Mouse (Mus musculus): ENCODE measurements around the gene Klhl29. TPM values are rescaled to one million over a fixed set of nuclear protein-coding genes. Genes with fewer than 3 reads are reported as not detected.
A peak's percentile ranks its signal among the peaks of the same experiment; 100 is the strongest.

Gene Klhl29
- total and polyA plus RNA-seq, 3 experiments, result not detected

DNA sequence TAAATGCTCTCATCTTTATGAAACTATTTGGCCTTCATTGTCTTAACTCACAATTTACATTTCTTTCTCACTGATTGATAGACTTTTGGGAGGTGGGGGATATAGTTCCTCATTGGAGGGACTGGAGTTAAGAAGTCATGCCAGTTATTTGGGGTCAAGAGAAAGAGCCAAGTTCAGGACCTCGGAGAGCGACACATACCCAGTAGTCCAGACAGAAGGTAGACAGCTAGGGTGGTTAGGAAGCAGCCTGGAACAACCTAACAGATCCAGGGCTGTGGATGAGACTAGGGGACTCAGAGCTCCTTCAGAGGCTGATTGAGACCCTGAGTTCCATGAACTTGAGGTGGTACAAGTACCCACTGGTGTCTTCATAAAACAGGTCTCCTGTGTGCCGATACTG is 264.1 kb downstream of the Klhl29 start:
- Histone ChIP-seq H3K27me3 (ENCODE audit: control insufficient read depth in 1 of 2, insufficient read depth in 2 of 2, low read length in 2 of 2) (no peaks in the 10 kb centered on the region), H3K27ac (ENCODE audit: control insufficient read depth, low read depth, low read length) (no peak overlapping the region), H3K9ac (ENCODE audit: control insufficient read depth, low read depth, low read length, poor library complexity, severe bottlenecking) (no peak overlapping the region), H3K4me3 (ENCODE audit: control insufficient read depth in 1 of 2, insufficient read depth in 1 of 2, low read depth in 2 of 2, low read length in 2 of 2) (no peak overlapping the region), H3K9me3 (replicated peaks; ENCODE audit: insufficient read depth, low read length) (no peaks in the 10 kb centered on the region), H3K79me2 (ENCODE audit: control insufficient read depth, insufficient read depth, low read length, poor library complexity) (no peaks in the 10 kb centered on the region), H3K36me3 (ENCODE audit: control insufficient read depth in 1 of 2, insufficient read depth in 2 of 2, low read length in 2 of 2) (no peaks in the 10 kb centered on the region), H3K4me1 (ENCODE audit: control insufficient read depth in 1 of 2, insufficient read depth in 2 of 2, low read length in 2 of 2) (no peaks in the 10 kb centered on the region)
- TF ChIP-seq MAX (IDR thresholded peaks at IDR 0.05; ENCODE audit: low read length) (no peak), GATA1 (IDR thresholded peaks at IDR 0.05; ENCODE audit: low read depth, low read length) (no peak), KAT2A (conservative IDR thresholded peaks at IDR 0.05; ENCODE audit: low read depth, low read length) (no peak), USF1 (IDR thresholded peaks at IDR 0.05; ENCODE audit: low read depth, low read length) (no peak), GABPA (IDR thresholded peaks at IDR 0.05; ENCODE audit: low read depth, low read length) (no peak), TBP (IDR thresholded peaks at IDR 0.05; ENCODE audit: low read depth, low read length) (no peak), CTCF (IDR thresholded peaks at IDR 0.05 in 2 of 3, conservative IDR thresholded peaks at IDR 0.05 in 1 of 3; ENCODE audit: control insufficient read depth in 1 of 3, insufficient read depth in 1 of 3, low read depth in 2 of 3, low read length in 3 of 3, poor library complexity in 1 of 3, severe bottlenecking in 1 of 3) (no peak), NRF1 (IDR thresholded peaks at IDR 0.05; ENCODE audit: insufficient read depth, low read depth, low read length, poor library complexity, severe bottlenecking) (no peak), JUND (IDR thresholded peaks at IDR 0.05; ENCODE audit: low read depth, low read length) (no peak), SIN3A (IDR thresholded peaks at IDR 0.05; ENCODE audit: low read length) (no peak), POLR2A (IDR thresholded peaks at IDR 0.05; ENCODE audit: control insufficient read depth in 1 of 2, insufficient read depth in 1 of 2, low read depth in 1 of 2, low read length in 2 of 2, poor library complexity in 1 of 2) (no peak), TCF12 (IDR thresholded peaks at IDR 0.05; ENCODE audit: low read depth, low read length) (no peak), EP300 (IDR thresholded peaks at IDR 0.05; ENCODE audit: low read depth in 1 of 2, low read length in 2 of 2) (no peak), MEF2A (IDR thresholded peaks at IDR 0.05; ENCODE audit: extremely low read depth, insufficient replicate concordance, low read depth, low read length, poor library complexity, severe bottlenecking) (no peak), ZKSCAN1 (IDR thresholded peaks at IDR 0.05; ENCODE audit: low read depth, low read length) (no peak), POLR2AphosphoS2 (IDR thresholded peaks at IDR 0.05; ENCODE audit: low read length) (no peak), BHLHE40 (IDR thresholded peaks at IDR 0.05; ENCODE audit: borderline replicate concordance, low read depth, low read length) (no peak), ZC3H11A (IDR thresholded peaks at IDR 0.05; ENCODE audit: low read depth, low read length) (no peak)
- DNase-seq (ENCODE audit: low read depth, low spot score), result peak; percentile 55

- TF ChIP-seq ZNF384 (IDR thresholded peaks at IDR 0.05; ENCODE audit: low read depth, low read length), result no peak
- TF ChIP-seq RAD21 (IDR thresholded peaks at IDR 0.05; ENCODE audit: low read depth, low read length), result no peak
- no peak for TF ChIP-seq MYB (IDR thresholded peaks at IDR 0.05; ENCODE audit: low read depth, low read length)
- Histone ChIP-seq H3K36me3 (ENCODE audit: control insufficient read depth in 1 of 2, insufficient read depth in 2 of 2, low read length in 2 of 2) (no peaks in the 10 kb centered on the region), H3K27me3 (ENCODE audit: control insufficient read depth in 1 of 2, insufficient read depth in 2 of 2, low read length in 2 of 2) (no peaks in the 10 kb centered on the region), H3K79me2 (ENCODE audit: control insufficient read depth, insufficient read depth, low read length, poor library complexity) (no peaks in the 10 kb centered on the region), H3K4me1 (ENCODE audit: control insufficient read depth in 1 of 2, insufficient read depth in 2 of 2, low read length in 2 of 2) (no peaks in the 10 kb centered on the region), H3K9me3 (replicated peaks; ENCODE audit: insufficient read depth, low read length) (no peaks in the 10 kb centered on the region), H3K9ac (ENCODE audit: control insufficient read depth, low read depth, low read length, poor library complexity, severe bottlenecking) (no peak overlapping the region), H3K27ac (ENCODE audit: control insufficient read depth, low read depth, low read length) (no peak overlapping the region), H3K4me3 (ENCODE audit: control insufficient read depth in 1 of 2, insufficient read depth in 1 of 2, low read depth in 2 of 2, low read length in 2 of 2) (no peak overlapping the region)
- no peak for DNase-seq (ENCODE audit: low read depth, low spot score)
Observed at GRCm38 (mm10) chr12:5108613-5109012, 266.9 kb downstream of the Klhl29 start.
